Mouse (Mus musculus): Measurements from ENCODE around the gene Bex6. TPM values are rescaled to one million over a fixed set of nuclear protein-coding genes. Genes with fewer than 3 reads are reported as not detected.
"Not testable (repeated sequence)": the region's sequence is repeated elsewhere in the genome, so short reads cannot be mapped to it uniquely, and the experiment has no call there.

Gene Bex6
- polyA plus RNA-seq, 1 experiment from 2014 or later: 0.22 TPM

DNA sequence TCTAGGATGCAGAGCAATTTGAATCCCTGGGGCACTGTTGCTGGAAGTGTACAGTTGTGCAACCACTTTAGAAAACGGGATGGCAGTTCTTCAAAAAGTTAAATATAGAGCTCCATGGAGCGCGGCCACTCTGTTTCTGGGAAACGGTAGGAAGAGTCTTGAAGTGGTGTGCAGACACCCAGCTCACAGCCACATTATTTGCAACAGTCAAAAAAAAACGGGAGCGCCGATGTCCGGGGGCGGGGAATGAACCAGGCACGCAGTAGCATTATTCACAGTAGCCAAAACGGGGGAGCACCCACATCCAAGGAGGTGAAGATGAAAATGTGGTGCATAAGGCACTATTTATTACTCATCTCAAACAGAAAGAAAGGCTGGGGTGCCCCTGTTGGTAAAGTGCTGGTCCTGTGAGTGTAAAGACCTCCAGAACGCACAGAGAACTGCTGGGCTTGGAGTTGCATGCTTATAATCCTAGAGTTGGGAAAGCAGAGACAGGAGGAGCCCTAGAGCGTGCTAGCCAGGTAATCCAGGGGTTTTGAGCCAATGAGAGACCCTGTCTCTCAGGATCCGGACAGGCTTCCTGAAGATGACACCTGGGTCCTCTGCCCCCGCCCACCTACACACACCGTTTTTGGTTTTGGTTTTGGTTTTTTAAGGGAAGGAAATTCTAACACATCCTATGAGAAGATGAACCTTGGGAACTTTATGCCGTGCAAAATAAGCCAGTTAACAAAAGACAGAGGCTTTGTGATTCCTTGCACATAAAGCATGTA is 35.4 kb downstream of the Bex6 start:
- WGBS: 81% methylated on average over 17 of the region's 17 CpGs
- Histone ChIP-seq H3K4me1 (no peaks in the 10 kb centered on the region), H3K4me2 (replicated peaks) (no peak overlapping the region), H3K4me3 (no peak overlapping the region), H3K27ac (no peak overlapping the region), H3K27me3 (no peaks in the 10 kb centered on the region), H3K9ac (no peak overlapping the region), H3K9me3 (0 out of 2 replicates have a peak, but pooled peaks cover 2% of the 10 kb centered on the region), H3K36me3 (no peaks in the 10 kb centered on the region)
- no peak for ATAC-seq (ENCODE audit: insufficient number of reproducible peaks, insufficient read depth, low FRiP score, low TSS enrichment)

DNA sequence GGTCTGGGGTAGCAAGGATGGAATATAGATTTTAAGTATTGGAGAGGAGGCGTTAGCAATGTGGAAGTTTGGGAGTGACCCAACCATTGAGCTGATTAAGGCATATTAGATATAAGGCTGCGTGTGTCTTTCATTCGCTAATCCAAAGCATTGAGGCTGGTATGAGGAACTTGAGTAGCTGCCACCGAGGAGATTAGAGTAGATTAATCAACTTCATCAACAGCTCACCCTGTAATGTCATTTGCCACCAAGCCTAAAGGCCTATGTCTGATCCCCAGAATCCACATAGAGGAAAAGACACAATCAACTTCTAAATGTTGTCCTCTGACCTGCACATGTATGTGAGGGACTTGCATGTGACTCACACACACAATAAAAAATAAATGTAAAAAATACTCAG is 42.2 kb downstream of the Bex6 start:
- Histone ChIP-seq H3K9me3 (no peaks in the 10 kb centered on the region), H3K4me3 (no peak overlapping the region), H3K4me1 (no peaks in the 10 kb centered on the region), H3K27ac (no peak overlapping the region), H3K4me2 (replicated peaks) (no peak overlapping the region), H3K36me3 (no peaks in the 10 kb centered on the region), H3K27me3 (no peaks in the 10 kb centered on the region), H3K9ac (no peak overlapping the region)
- 79% methylated on average over 4 of the region's 4 CpGs for WGBS
- no peak for ATAC-seq (ENCODE audit: insufficient number of reproducible peaks, insufficient read depth, low FRiP score, low TSS enrichment)

DNA sequence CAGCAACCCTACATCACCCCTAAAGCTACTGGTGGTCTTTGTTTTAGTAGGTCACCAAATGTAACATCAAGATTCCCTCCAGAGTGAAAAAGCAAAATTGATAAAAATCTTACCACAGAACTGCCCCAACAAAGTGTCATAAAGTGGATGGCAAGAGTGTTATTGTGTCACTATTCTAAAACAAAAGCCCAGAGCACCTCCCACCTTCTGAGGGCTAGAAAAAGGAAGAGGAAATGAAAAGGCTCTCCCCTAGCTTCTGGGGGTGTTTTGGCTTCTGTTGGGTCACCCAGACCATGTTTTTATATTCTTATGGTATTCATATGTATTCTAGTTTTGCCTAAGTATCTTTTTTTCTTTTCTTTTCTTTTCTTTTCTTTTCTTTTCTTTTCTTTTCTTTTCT is 42.8 kb downstream of the Bex6 start:
- no peak for ATAC-seq (ENCODE audit: insufficient number of reproducible peaks, insufficient read depth, low FRiP score, low TSS enrichment)
- no peak overlapping the region for H3K4me2 ChIP-seq (replicated peaks)
- H3K9ac ChIP-seq: no peak overlapping the region
- no peak overlapping the region for H3K4me3 ChIP-seq
- no peaks in the 10 kb centered on the region for H3K36me3 ChIP-seq
- H3K4me1 ChIP-seq: no peaks in the 10 kb centered on the region
- no peak overlapping the region for H3K27ac ChIP-seq
- H3K9me3 ChIP-seq: no peaks in the 10 kb centered on the region
- no peaks in the 10 kb centered on the region for H3K27me3 ChIP-seq

DNA sequence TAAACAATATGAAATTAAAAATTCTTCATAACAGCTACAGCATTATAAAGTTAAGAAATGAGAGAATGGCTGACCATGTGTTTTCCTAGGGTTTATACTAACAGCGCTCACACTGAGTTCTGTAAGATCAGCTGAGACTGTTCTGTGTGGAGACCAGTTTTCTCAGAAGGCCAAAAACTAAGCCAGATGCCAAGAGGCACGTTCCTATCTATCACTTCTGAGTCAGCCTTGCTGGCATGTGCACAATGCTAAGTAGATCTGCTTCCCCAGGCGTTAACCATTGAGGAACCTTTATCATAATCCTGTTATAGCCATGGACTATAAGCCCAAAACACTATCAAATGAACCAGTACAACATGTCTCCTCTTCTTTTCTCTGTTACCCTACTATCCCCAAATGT is 52.4 kb downstream of the Bex6 start:
- not testable (repeated sequence) for H3K4me1 ChIP-seq; H3K4me2 ChIP-seq (replicated peaks); H3K9ac ChIP-seq; ATAC-seq (ENCODE audit: insufficient number of reproducible peaks, insufficient read depth, low FRiP score, low TSS enrichment); H3K4me3 ChIP-seq; H3K9me3 ChIP-seq; H3K27me3 ChIP-seq; H3K27ac ChIP-seq
- 89% methylated on average over 3 of the region's 3 CpGs for WGBS
- H3K36me3 ChIP-seq: peaks cover 33% of the 10 kb centered on the region

Other genes starting within 250 kb of the Bex6 start
- gene Pigz, start 246.0 kb upstream of the Bex6 start, polyA plus RNA-seq (2016; fragmentation: Nextera tagmentation; extraction: Ambion mirVana): 1.1 and 1.6 TPM in 2 replicates
- gene 0610012G03Rik, start 231.3 kb upstream of the Bex6 start, polyA plus RNA-seq (2016; fragmentation: Nextera tagmentation; extraction: Ambion mirVana): 85.2 and 93.3 TPM in 2 replicates
- gene Ncbp2, start 231.3 kb upstream of the Bex6 start, polyA plus RNA-seq (2016; fragmentation: Nextera tagmentation; extraction: Ambion mirVana): 146 and 150 TPM in 2 replicates
- gene Senp5, start 176.5 kb upstream of the Bex6 start, polyA plus RNA-seq (2016; fragmentation: Nextera tagmentation; extraction: Ambion mirVana): 22.2 and 23.1 TPM in 2 replicates
- 39.1 and 39.2 TPM in 2 replicates for gene Pak2, start 100.5 kb upstream of the Bex6 start, polyA plus RNA-seq (2016; fragmentation: Nextera tagmentation; extraction: Ambion mirVana)
- 138 and 141 TPM in 2 replicates for gene Pigx, start 80.1 kb upstream of the Bex6 start, polyA plus RNA-seq (2016; fragmentation: Nextera tagmentation; extraction: Ambion mirVana)
- gene Cep19, start 80.0 kb upstream of the Bex6 start, polyA plus RNA-seq (2016; fragmentation: Nextera tagmentation; extraction: Ambion mirVana): 29.7 and 32.7 TPM in 2 replicates
- gene Nrros, start 14.2 kb upstream of the Bex6 start, polyA plus RNA-seq (2016; fragmentation: Nextera tagmentation; extraction: Ambion mirVana): 9.9 and 11.1 TPM in 2 replicates
- gene Fbxo45, start 67.3 kb downstream of the Bex6 start, polyA plus RNA-seq (2016; fragmentation: Nextera tagmentation; extraction: Ambion mirVana): 22.3 and 24.8 TPM in 2 replicates
- 16.6 and 18.0 TPM in 2 replicates for gene Wdr53, start 67.4 kb downstream of the Bex6 start, polyA plus RNA-seq (2016; fragmentation: Nextera tagmentation; extraction: Ambion mirVana)
- gene Smco1, start 91.6 kb downstream of the Bex6 start, polyA plus RNA-seq (2016; fragmentation: Nextera tagmentation; extraction: Ambion mirVana): 0.15 TPM in 1 of 2 replicates, not detected in the other
- gene Rnf168, start 97.6 kb downstream of the Bex6 start, polyA plus RNA-seq (2016; fragmentation: Nextera tagmentation; extraction: Ambion mirVana): 33.8 and 41.8 TPM in 2 replicates
- gene Ubxn7, start 152.4 kb downstream of the Bex6 start, polyA plus RNA-seq (2016; fragmentation: Nextera tagmentation; extraction: Ambion mirVana): 31.9 and 33.2 TPM in 2 replicates
- gene Tm4sf19, start 220.7 kb downstream of the Bex6 start, polyA plus RNA-seq (2016; fragmentation: Nextera tagmentation; extraction: Ambion mirVana): not detected in 2 replicates
- 25.6 and 28.7 TPM in 2 replicates for gene Tctex1d2, start 239.9 kb downstream of the Bex6 start, polyA plus RNA-seq (2016; fragmentation: Nextera tagmentation; extraction: Ambion mirVana)